Mouse (Mus musculus) lung, adult 2 months (tissue): ENCODE measurements around the gene Cops6.

ENCODE experiments used
- CTCF ChIP-seq: fragments of 200-500 bp; IDR thresholded peaks from 2 replicates; pipeline ENCODE4 v1.5.1; 2011; ENCODE audit warnings: mild to moderate bottlenecking, low read length, control low read depth; ENCODE audit not compliant: insufficient read depth
- POLR2A ChIP-seq: fragments of 200-500 bp; IDR thresholded peaks from 2 replicates; pipeline ENCODE4 v1.6.1; 2011; ENCODE audit warnings: low read depth, mild to moderate bottlenecking, control low read depth, low read length, borderline replicate concordance; ENCODE audit errors: extremely low read depth

DNA sequence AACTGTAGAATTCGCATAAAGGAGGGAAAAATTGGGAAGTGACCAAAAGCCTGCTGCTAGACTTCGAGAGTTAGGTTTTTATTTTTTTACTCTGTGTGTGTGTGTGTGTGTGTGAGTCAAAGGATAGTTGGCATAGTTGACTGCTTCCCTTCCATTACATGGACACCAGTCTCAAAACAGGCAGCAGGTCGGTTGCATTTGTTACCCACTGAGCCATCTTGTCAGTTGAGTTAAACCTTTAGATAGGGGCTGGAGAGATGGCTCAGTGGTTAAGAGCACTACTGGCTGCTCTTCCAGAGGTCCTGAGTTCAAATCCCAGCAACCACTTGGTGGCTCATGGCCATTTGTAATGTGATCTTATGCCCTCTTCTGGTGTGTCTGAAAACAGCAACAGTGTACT is 42.8 kb upstream of the Cops6 start:
- TF ChIP-seq CTCF (no peak), POLR2A (no peak)
